Mouse (Mus musculus) midbrain, embryonic 13.5 days (tissue): Measurements from ENCODE around the gene Pygo1. TPM values are rescaled to one million over a fixed set of nuclear protein-coding genes. Genes with fewer than 3 reads are reported as not detected.

ENCODE experiments used
- ATAC-seq: fragments of 200-750 bp; cut with Nextera tagmentation; 2 replicates; pipeline ENCODE4 v1.8.0; 2017; ENCODE audit warnings: mild to moderate bottlenecking, moderate TSS enrichment, moderate library complexity
- H3K27ac ChIP-seq: fragments of 300-500 bp; sonication (generic); 2 replicates; pipeline ENCODE4 v1.5.1; 2015; ENCODE audit warnings: inconsistent platforms, mild to moderate bottlenecking, moderate library complexity
- H3K27me3 ChIP-seq: fragments of 300-500 bp; sonication (generic); 2 replicates; pipeline ENCODE4 v1.6.1; 2015; ENCODE audit warnings: mild to moderate bottlenecking, inconsistent platforms
- H3K36me3 ChIP-seq: fragments of 300-500 bp; sonication (generic); 2 replicates; pipeline ENCODE4 v1.6.1; 2015; ENCODE audit warnings: mild to moderate bottlenecking, inconsistent platforms
- H3K4me1 ChIP-seq: fragments of 300-500 bp; sonication (generic); replicated peaks from 2 replicates; pipeline ENCODE4 v1.6.1; 2015; ENCODE audit warnings: inconsistent platforms
- H3K4me2 ChIP-seq: fragments of 300-500 bp; sonication (generic); replicated peaks from 2 replicates; pipeline ENCODE4 v1.6.1; 2015; ENCODE audit warnings: moderate library complexity, mild to moderate bottlenecking, inconsistent platforms
- H3K4me3 ChIP-seq: fragments of 300-500 bp; sonication (generic); replicated peaks from 2 replicates; pipeline ENCODE4 v1.5.1; 2015; ENCODE audit warnings: mild to moderate bottlenecking, inconsistent platforms
- H3K9ac ChIP-seq: fragments of 300-500 bp; sonication (generic); replicated peaks from 2 replicates; pipeline ENCODE4 v1.6.1; 2015; ENCODE audit warnings: mild to moderate bottlenecking, inconsistent platforms
- H3K9me3 ChIP-seq: fragments of 300-500 bp; sonication (generic); 2 replicates; pipeline ENCODE4 v1.6.1; 2016; ENCODE audit warnings: mild to moderate bottlenecking, inconsistent platforms
- WGBS: fragments of 180-500 bp; shearing (Covaris S2); methylation state at CpG from one replicate; pipeline ENCODE4 v1.1.7; 2015; 5-methylcytosine and 5-hydroxymethylcytosine counted together
- polyA plus RNA-seq: library from polyadenylated mRNA; unstranded; fragments of >200 nt; fragmentation: Nextera tagmentation; extraction: Ambion mirVana; gene quantifications from 2 replicates; pipeline ENCODE4 v1.2.1, GENCODE M21; 2015

Pygo1 gene
- polyA plus RNA-seq, 1 experiment from 2014 or later: 11.3 TPM

DNA sequence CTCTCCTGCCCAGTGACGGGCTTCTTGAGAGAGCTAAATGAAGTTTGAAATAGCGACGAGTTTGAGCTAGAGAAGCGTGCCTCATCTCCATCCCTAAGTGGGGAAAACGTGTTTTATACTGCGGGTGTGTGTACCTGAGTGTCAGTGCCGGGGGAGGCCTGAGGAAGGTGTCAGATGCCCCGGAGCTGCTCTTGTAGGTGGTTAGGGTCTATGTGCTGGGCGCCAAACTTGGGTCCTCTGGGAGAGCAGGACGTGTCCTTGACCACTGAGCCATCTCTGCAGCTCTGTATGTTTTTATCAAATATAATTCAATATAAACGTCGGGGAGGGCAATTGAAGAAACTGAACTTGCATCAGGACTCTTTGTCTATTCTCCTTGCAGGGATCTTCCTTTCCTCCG, 18.8 kb downstream of the Pygo1 start:
- Histone ChIP-seq H3K4me1 (no peaks in the 10 kb centered on the region), H3K9me3 (no peaks in the 10 kb centered on the region), H3K27me3 (no peaks in the 10 kb centered on the region), H3K4me3 (no peak overlapping the region), H3K36me3 (peaks cover 35% of the 10 kb centered on the region), H3K4me2 (no peak overlapping the region), H3K9ac (no peak overlapping the region), H3K27ac (no peak overlapping the region)
- ATAC-seq: no peak
- 92% methylated on average over 13 of the region's 13 CpGs for WGBS

DNA sequence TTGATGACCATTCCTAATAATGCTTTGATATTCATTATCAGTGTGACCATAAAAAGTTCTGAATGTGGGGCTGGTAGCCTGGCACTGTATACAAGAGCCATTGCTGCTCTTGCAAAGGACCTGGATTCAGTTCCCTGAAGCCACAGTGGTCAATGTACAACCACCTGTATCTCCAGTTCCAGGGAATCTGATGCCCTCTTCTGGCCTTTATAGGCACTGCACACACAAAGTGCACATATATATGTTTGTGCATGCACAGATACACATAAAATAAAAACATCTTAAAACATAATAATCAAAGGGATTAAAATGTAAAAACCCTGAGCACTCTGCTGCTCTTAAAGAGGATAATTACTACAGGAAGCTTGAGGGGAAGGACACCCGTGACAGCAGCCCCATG, 21.6 kb downstream of the Pygo1 start:
- no peak overlapping the region for H3K27ac ChIP-seq
- no peak overlapping the region for H3K9ac ChIP-seq
- ATAC-seq: no peak
- no peaks in the 10 kb centered on the region for H3K9me3 ChIP-seq
- no peaks in the 10 kb centered on the region for H3K4me1 ChIP-seq
- no peaks in the 10 kb centered on the region for H3K27me3 ChIP-seq
- no peak overlapping the region for H3K4me3 ChIP-seq
- 98% methylated on average over 1 of the region's 1 CpGs for WGBS
- H3K4me2 ChIP-seq: no peak overlapping the region
- peaks cover 39% of the 10 kb centered on the region for H3K36me3 ChIP-seq

DNA sequence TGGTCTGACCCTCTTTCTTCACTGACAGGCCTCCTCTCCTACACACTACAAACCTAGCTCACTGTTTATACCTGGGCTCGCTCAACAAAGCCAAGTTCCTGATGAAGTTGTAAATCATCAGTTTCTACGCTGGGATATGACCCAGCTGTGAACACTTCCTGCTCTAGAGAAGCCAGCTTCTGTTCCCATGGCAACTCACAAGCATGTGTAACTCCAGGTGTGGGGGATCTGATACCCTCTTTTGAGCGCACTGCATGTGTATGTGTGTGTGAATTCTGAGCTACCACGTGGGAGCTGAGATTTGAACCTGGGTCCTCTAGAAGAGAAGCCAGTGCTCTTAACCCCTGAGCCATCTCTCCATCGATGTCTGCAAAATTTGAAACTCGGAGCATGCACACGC, 24.1 kb downstream of the Pygo1 start:
- Histone ChIP-seq H3K4me3 (no peak overlapping the region), H3K36me3 (peaks cover 29% of the 10 kb centered on the region), H3K4me2 (no peak overlapping the region), H3K27me3 (no peaks in the 10 kb centered on the region), H3K9me3 (no peaks in the 10 kb centered on the region), H3K9ac (no peak overlapping the region), H3K27ac (no peak overlapping the region), H3K4me1 (no peaks in the 10 kb centered on the region)
- 82% methylated on average over 7 of the region's 7 CpGs for WGBS
- ATAC-seq: no peak

DNA sequence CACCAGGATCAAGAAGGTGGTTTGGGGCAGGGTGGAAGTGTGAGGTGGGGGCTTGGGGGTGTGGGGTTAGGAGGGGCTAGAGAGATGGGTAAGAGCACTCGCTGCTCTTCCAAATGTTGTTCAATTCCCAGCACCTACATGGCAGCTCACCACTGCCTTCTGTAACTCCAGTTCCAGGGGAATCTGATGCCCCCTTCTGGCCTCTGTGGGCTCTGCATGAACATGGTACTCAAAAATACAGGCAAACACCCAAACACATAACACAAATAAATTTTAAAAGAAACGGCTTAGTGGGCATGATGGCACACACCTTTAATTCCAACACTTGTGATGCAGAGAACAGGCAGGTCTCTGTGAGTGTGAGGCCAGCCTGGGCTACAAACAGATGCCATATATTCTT, 29.3 kb downstream of the Pygo1 start:
- H3K4me2 ChIP-seq: no peak overlapping the region
- ATAC-seq: no peak
- no peaks in the 10 kb centered on the region for H3K9me3 ChIP-seq
- no peaks in the 10 kb centered on the region for H3K27me3 ChIP-seq
- H3K9ac ChIP-seq: no peak overlapping the region
- H3K27ac ChIP-seq: no peak overlapping the region
- no peak overlapping the region for H3K4me3 ChIP-seq
- H3K4me1 ChIP-seq: peaks cover 9% of the 10 kb centered on the region
- 50% methylated on average over 2 of the region's 2 CpGs for WGBS
- peaks cover under 1% of the 10 kb centered on the region; the same call in 1 of the 2 replicates for H3K36me3 ChIP-seq

DNA sequence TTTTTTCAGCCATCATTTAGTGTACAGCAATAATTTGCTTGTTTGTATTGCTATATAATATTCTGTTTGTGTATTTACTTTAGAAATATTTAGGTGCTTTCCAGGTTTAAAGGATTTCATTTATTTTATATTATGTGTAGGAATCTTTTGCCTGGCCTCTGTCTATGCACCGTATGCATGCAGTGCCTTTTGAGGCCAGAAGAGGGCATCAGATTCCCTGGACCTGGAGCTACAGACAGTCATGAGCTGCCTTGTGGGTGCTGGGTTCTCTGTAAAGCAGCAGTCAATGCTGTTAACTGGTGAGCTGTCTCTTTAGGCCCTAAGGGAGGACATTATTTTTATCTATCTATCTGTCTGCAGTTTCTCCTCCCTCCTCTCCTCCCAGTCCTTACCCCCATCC, 30.1 kb downstream of the Pygo1 start:
- WGBS: 19% methylated on average over 1 of the region's 1 CpGs
- Histone ChIP-seq H3K9me3 (no peaks in the 10 kb centered on the region), H3K27ac (no peak overlapping the region), H3K4me2 (no peak overlapping the region), H3K36me3 (no peaks in the 10 kb centered on the region), H3K9ac (no peak overlapping the region), H3K4me1 (peaks cover 9% of the 10 kb centered on the region), H3K4me3 (no peak overlapping the region), H3K27me3 (no peaks in the 10 kb centered on the region)
- no peak for ATAC-seq

DNA sequence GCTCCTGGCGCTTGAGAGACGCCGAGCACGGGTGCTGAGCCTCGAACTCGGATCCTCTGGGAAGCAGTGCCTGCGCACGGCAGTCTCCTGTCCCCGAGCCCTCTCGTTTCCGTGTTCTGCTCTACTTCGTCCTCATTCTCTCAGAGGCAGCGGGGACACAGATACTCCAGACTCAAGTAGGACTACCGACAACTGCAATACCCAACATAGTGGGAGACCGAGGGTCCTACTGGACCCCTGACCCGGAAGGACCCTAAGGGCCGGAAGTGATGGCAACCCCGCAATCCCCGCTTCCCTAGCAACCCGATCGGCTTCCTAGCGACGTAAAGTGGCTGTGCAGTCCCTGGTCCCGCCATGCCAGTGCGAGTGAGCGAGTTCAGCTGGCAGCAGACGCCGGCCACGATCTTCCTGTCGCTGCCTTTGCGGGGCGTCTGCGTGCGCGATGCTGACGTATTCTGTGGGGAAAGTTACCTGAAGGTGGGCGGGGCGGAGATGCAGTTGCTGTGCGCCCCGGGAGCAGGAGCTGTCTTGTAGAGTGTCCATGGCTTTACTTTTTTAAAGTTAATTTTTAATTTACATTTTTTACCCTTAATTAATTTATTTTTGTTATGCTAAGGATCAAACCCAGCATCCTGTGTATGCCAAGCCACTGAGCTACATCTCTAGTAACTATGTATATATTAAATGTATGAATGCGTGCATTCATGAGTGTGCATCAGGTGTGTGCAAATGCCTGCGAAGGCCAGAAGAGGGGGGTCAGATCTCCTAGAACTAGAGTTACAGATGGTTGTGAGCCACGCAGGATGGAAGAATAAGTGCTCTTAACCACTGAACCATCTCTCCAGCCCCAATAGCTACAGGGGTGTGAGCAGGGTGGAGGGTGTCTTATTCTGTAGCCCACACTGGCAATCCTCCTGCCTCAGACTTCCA, 33.3 kb downstream of the Pygo1 start, which contains the start of the genes Dyx1c1 and Gm44503:
Gene Dyx1c1, plus strand, starts transcription at position 265 of the 930 bp plus-strand sequence.
Gene Gm44503, plus strand, starts transcription at position 332 of the 930 bp plus-strand sequence.
- 2% methylated on average over 43 of the region's 43 CpGs for WGBS
- Histone ChIP-seq H3K4me3 (peak within 1 kb of the TSS; percentile 58), H3K27me3 (no peaks in the 10 kb centered on the region), H3K36me3 (no peaks in the 10 kb centered on the region), H3K4me1 (peaks cover 9% of the 10 kb centered on the region), H3K9me3 (no peaks in the 10 kb centered on the region), H3K27ac (0 out of 2 replicates have a peak within 1 kb of the TSS, but pooled peaks have one; percentile 14), H3K4me2 (peak within 1 kb of the TSS; percentile 65), H3K9ac (peak within 1 kb of the TSS; percentile 57)
- peak; percentile 98 for ATAC-seq

DNA sequence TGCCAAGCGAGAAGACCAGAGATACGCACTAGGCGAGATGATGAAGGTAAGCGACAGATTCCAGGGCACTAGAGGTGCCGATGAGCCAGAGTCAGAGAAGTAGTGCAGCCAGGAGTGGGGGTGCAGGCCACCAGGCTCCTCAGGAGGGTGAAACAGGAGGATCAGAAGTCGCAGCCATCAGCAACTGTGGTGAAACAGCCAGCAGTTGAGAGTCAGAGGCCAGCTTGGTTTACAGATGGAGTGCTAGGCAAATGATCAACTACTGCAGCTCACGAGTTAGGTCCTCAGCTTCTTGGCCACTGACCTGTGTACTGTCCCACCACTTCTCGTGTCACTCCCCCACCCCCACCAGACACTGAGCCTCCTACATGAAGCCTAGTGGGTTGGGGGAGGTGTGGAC, 35.9 kb downstream of the Pygo1 start:
- Histone ChIP-seq H3K4me3 (no peak overlapping the region), H3K9me3 (no peaks in the 10 kb centered on the region), H3K36me3 (no peaks in the 10 kb centered on the region), H3K4me2 (no peak overlapping the region), H3K4me1 (peaks cover 9% of the 10 kb centered on the region), H3K27me3 (no peaks in the 10 kb centered on the region), H3K9ac (no peak overlapping the region), H3K27ac (no peak overlapping the region)
- WGBS: 81% methylated on average over 8 of the region's 8 CpGs
- ATAC-seq: no peak

DNA sequence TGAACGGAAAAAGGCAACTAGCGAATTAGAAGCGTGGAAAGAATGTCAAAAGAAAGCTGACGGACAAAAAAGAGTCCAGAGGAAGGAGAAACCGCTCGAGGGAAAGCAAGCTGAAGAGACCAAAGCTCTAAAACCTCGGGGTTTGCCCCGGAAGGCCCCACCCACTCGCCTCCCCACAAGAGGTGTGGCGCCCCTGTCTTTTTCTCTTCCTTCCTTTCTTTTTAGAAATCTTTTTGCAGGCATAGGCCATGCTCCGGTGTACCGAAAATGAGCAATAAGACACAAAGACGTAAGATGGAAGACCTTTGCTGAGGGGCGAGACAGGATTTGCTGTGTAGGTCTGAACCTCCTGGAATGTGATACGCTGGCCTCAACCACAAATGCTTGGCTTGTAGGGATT, 36.5 kb downstream of the Pygo1 start:
- 78% methylated on average over 15 of the region's 15 CpGs for WGBS
- no peaks in the 10 kb centered on the region for H3K9me3 ChIP-seq
- ATAC-seq: no peak
- H3K4me2 ChIP-seq: no peak overlapping the region
- H3K27ac ChIP-seq: no peak overlapping the region
- no peaks in the 10 kb centered on the region for H3K36me3 ChIP-seq
- peaks cover 9% of the 10 kb centered on the region for H3K4me1 ChIP-seq
- no peaks in the 10 kb centered on the region for H3K27me3 ChIP-seq
- H3K4me3 ChIP-seq: no peak overlapping the region
- no peak overlapping the region for H3K9ac ChIP-seq

DNA sequence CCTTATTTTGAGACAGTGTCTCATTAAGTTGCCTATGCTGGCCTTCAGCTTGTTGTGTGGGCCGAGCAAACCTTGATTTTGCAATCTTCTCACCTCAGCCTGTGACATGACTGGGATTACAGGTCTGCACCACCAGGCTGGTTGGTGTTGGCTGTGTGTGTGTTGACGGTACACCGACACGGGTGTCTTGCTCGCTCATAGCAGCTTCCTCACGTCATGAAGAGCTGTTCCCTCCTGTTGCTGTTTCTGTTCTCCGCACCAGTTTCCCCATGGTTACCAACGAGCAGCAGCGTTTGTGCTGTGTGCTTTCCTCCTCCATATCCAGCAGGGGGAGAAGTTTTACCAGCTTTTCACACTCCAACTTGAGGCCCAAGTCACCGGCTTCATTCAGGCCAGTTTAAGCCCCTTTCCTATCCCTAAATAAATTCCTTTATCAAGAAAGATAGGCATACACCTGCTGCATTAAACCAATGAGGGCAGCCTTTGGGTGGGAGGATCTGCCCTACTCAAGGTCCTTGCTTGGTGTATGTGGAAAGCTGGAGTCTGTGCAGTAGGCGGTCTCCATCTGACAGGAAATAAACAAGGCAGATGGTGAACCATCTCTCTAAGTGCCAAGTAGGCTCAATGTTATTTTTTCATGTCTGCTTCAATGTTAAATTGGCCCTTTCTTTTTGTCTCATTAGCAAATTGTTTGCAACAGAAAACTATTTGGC, 43.1 kb downstream of the Pygo1 start:
- H3K4me2 ChIP-seq: no peak overlapping the region
- 32% methylated on average over 11 of the region's 11 CpGs for WGBS
- 0 out of 2 replicates have a peak overlapping the region, but pooled peaks have one; percentile 16 for H3K9ac ChIP-seq
- no peak overlapping the region for H3K4me3 ChIP-seq
- peak; percentile 53; the same call in 1 of the 2 replicates for ATAC-seq
- no peaks in the 10 kb centered on the region for H3K9me3 ChIP-seq
- no peaks in the 10 kb centered on the region for H3K27me3 ChIP-seq
- H3K27ac ChIP-seq: no peak overlapping the region
- H3K36me3 ChIP-seq: no peaks in the 10 kb centered on the region
- H3K4me1 ChIP-seq: no peaks in the 10 kb centered on the region

DNA sequence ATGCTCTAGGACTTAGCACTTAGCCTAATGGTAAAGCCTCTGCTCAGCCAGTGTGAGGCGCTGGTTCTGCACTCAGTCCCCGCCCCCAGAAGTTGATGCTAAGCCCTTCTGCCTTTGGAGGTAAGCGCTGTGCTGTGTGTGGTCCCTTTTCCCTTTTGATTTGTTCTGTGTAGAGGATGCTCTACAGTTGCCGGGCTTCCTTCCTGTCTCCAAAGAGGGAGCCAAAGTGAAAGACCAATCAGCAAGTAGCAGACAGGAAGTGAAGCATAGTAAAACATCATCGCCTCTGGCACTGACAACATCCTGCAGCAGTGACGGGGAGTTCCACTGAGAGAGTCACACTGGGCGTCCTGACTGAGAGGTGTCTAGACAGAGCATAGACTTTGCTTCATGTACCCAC, 44.4 kb downstream of the Pygo1 start:
- Histone ChIP-seq H3K27me3 (no peaks in the 10 kb centered on the region), H3K9me3 (no peaks in the 10 kb centered on the region), H3K4me2 (no peak overlapping the region), H3K9ac (no peak overlapping the region), H3K27ac (no peak overlapping the region), H3K36me3 (no peaks in the 10 kb centered on the region), H3K4me3 (no peak overlapping the region), H3K4me1 (no peaks in the 10 kb centered on the region)
- WGBS: 68% methylated on average over 7 of the region's 7 CpGs
- ATAC-seq: no peak

DNA sequence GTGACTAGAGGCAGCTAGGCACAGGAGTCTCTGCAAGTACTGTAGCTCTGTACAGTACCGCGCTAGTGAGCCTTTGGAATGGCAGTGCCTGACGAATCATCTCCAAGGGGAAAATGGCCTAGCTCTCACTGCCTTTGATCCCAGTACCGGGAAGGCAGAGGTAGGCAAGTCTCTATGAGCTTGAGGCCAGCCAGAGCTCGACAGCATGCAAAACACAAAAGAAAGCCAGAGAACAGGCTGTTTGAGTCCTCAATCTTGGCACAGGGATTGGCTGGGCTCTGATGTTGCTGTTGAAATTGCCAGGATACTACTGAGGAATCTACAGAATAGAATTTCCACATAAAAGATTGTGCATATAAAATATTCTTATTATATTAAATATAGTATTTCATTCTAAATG, 47.0 kb downstream of the Pygo1 start:
- H3K9ac ChIP-seq: no peak overlapping the region
- no peak overlapping the region for H3K4me3 ChIP-seq
- H3K27ac ChIP-seq: no peak overlapping the region
- H3K4me2 ChIP-seq: no peak overlapping the region
- ATAC-seq: no peak
- H3K4me1 ChIP-seq: no peaks in the 10 kb centered on the region
- no peaks in the 10 kb centered on the region for H3K36me3 ChIP-seq
- H3K27me3 ChIP-seq: no peaks in the 10 kb centered on the region
- H3K9me3 ChIP-seq: no peaks in the 10 kb centered on the region
- 88% methylated on average over 5 of the region's 5 CpGs for WGBS

DNA sequence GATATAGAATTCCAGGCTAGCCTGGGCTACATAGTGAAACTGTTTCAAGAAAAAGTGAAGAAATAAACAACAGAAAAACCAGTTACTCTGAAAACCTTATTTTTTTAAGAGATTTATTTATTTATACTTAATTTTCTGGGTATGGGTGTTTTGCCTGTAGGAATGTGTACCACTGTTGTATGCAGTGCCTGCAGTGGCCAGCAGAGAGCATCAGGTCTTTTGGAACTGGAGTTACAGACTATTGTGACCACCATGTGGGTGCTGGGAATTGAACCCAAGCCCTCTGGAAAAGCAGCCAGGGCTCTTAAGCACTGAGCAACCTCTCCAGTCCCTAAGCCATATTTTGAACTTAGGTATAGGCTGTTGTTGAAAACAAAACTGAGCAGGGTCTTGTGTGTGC, 47.5 kb downstream of the Pygo1 start:
- Histone ChIP-seq H3K4me1 (no peaks in the 10 kb centered on the region), H3K36me3 (no peaks in the 10 kb centered on the region), H3K27ac (no peak overlapping the region), H3K27me3 (no peaks in the 10 kb centered on the region), H3K4me2 (no peak overlapping the region), H3K9me3 (no peaks in the 10 kb centered on the region), H3K9ac (no peak overlapping the region), H3K4me3 (no peak overlapping the region)
- no peak for ATAC-seq
